Mouse (Mus musculus) olfactory bulb, adult 2 months (tissue): ENCODE results near the gene Flvcr2.

Source experiments
- CTCF ChIP-seq: fragments of 200-500 bp; IDR thresholded peaks from 2 replicates; pipeline ENCODE4 v1.5.1; 2012; ENCODE audit warnings: low read depth, mild to moderate bottlenecking, low read length, moderate library complexity; ENCODE audit not compliant: insufficient read depth
- POLR2A ChIP-seq: fragments of 200-500 bp; IDR thresholded peaks from 2 replicates; pipeline ENCODE4 v1.6.1; 2012; ENCODE audit warnings: mild to moderate bottlenecking, low read depth, low read length, moderate library complexity; ENCODE audit not compliant: insufficient read depth

GRCm38 (mm10) chr12:85778962-85779361 lies 32.6 kb downstream of the Flvcr2 start:
- no peak for TF ChIP-seq CTCF
- no peak for TF ChIP-seq POLR2A
